Mouse (Mus musculus): ENCODE results near the gene Amz2. TPM values are rescaled to one million over a fixed set of nuclear protein-coding genes. Genes with fewer than 3 reads are reported as not detected.

Amz2 gene
- polyA plus RNA-seq, 1 experiment from 2014 or later, result 63.6 TPM

- H3K36me3 ChIP-seq (ENCODE audit: control insufficient read depth, insufficient read depth, low read length), result peaks cover 24% of the 10 kb centered on the region
- H3K27me3 ChIP-seq (ENCODE audit: control insufficient read depth, insufficient read depth, low read length), result no peaks in the 10 kb centered on the region
- no peak overlapping the region for H3K27ac ChIP-seq (replicated peaks; ENCODE audit: low read depth, low read length)
- no peak for DNase-seq
- H3K4me3 ChIP-seq (replicated peaks; ENCODE audit: low read depth, low read length), result no peak overlapping the region
- H3K9me3 ChIP-seq (ENCODE audit: control insufficient read depth, low read length), result no peaks in the 10 kb centered on the region
- H3K9ac ChIP-seq (replicated peaks; ENCODE audit: low read length), result no peak overlapping the region
- no peak overlapping the region for H3K4me2 ChIP-seq (ENCODE audit: low read length)
- no peaks in the 10 kb centered on the region for H3K4me1 ChIP-seq (ENCODE audit: control insufficient read depth, insufficient read depth, low read length)
- WGBS, result 70% methylated on average over 7 of the region's 7 CpGs
- no peak for ATAC-seq (ENCODE audit: low FRiP score, low TSS enrichment)
These were observed 34.0 kb upstream of the Amz2 start for GRCm38 (mm10) chr11:109391760-109392159.

GRCm38 (mm10) chr11:109392601-109393000 is 33.1 kb upstream of the Amz2 start:
- H3K9ac ChIP-seq (replicated peaks; ENCODE audit: low read length), result no peak overlapping the region
- no peak for DNase-seq
- H3K27me3 ChIP-seq (ENCODE audit: control insufficient read depth, insufficient read depth, low read length), result no peaks in the 10 kb centered on the region
- 91% methylated on average over 9 of the region's 9 CpGs for WGBS
- no peak overlapping the region for H3K27ac ChIP-seq (replicated peaks; ENCODE audit: low read depth, low read length)
- ATAC-seq (ENCODE audit: low FRiP score, low TSS enrichment), result no peak
- H3K4me3 ChIP-seq (replicated peaks; ENCODE audit: low read depth, low read length), result no peak overlapping the region
- H3K4me2 ChIP-seq (ENCODE audit: low read length), result no peak overlapping the region
- H3K9me3 ChIP-seq (ENCODE audit: control insufficient read depth, low read length), result no peaks in the 10 kb centered on the region
- H3K4me1 ChIP-seq (ENCODE audit: control insufficient read depth, insufficient read depth, low read length), result no peaks in the 10 kb centered on the region
- H3K36me3 ChIP-seq (ENCODE audit: control insufficient read depth, insufficient read depth, low read length), result peaks cover 31% of the 10 kb centered on the region

- H3K9ac ChIP-seq (replicated peaks; ENCODE audit: low read length), result no peak overlapping the region
- no peaks in the 10 kb centered on the region for H3K9me3 ChIP-seq (ENCODE audit: control insufficient read depth, low read length)
- ATAC-seq (ENCODE audit: low FRiP score, low TSS enrichment) (no peak), DNase-seq (no peak)
- H3K27me3 ChIP-seq (ENCODE audit: control insufficient read depth, insufficient read depth, low read length), result no peaks in the 10 kb centered on the region
- WGBS, result 94% methylated on average over 9 of the region's 9 CpGs
- H3K4me1 ChIP-seq (ENCODE audit: control insufficient read depth, insufficient read depth, low read length), result no peaks in the 10 kb centered on the region
- no peak overlapping the region for H3K4me3 ChIP-seq (replicated peaks; ENCODE audit: low read depth, low read length)
- no peak overlapping the region for H3K4me2 ChIP-seq (ENCODE audit: low read length)
- peaks cover 42% of the 10 kb centered on the region for H3K36me3 ChIP-seq (ENCODE audit: control insufficient read depth, insufficient read depth, low read length)
- no peak overlapping the region for H3K27ac ChIP-seq (replicated peaks; ENCODE audit: low read depth, low read length)
These were observed 31.0 kb upstream of the Amz2 start for GRCm38 (mm10) chr11:109394758-109395157.

- WGBS, result 90% methylated on average over 9 of the region's 9 CpGs
- no peaks in the 10 kb centered on the region for H3K4me1 ChIP-seq (ENCODE audit: control insufficient read depth, insufficient read depth, low read length)
These were observed 30.5 kb upstream of the Amz2 start for GRCm38 (mm10) chr11:109395291-109395690.

GRCm38 (mm10) chr11:109406431-109406830 is 19.3 kb upstream of the Amz2 start:
- H3K27me3 ChIP-seq (ENCODE audit: control insufficient read depth, insufficient read depth, low read length), result no peaks in the 10 kb centered on the region
- WGBS, result 87% methylated on average over 5 of the region's 5 CpGs
- ATAC-seq (ENCODE audit: low FRiP score, low TSS enrichment), result no peak
- H3K4me3 ChIP-seq (replicated peaks; ENCODE audit: low read depth, low read length), result no peak overlapping the region
- H3K9ac ChIP-seq (replicated peaks; ENCODE audit: low read length), result no peak overlapping the region
- H3K36me3 ChIP-seq (ENCODE audit: control insufficient read depth, insufficient read depth, low read length), result no peaks in the 10 kb centered on the region
- H3K4me1 ChIP-seq (ENCODE audit: control insufficient read depth, insufficient read depth, low read length), result no peaks in the 10 kb centered on the region
- no peaks in the 10 kb centered on the region for H3K9me3 ChIP-seq (ENCODE audit: control insufficient read depth, low read length)
- no peak overlapping the region for H3K4me2 ChIP-seq (ENCODE audit: low read length)
- H3K27ac ChIP-seq (replicated peaks; ENCODE audit: low read depth, low read length), result no peak overlapping the region
- DNase-seq, result no peak

More at GRCm38 (mm10) chr11:109395291-109395690, 30.5 kb upstream of the Amz2 start:
- no peak overlapping the region for H3K27ac ChIP-seq (replicated peaks; ENCODE audit: low read depth, low read length)
- H3K4me3 ChIP-seq (replicated peaks; ENCODE audit: low read depth, low read length), result no peak overlapping the region
- no peaks in the 10 kb centered on the region for H3K27me3 ChIP-seq (ENCODE audit: control insufficient read depth, insufficient read depth, low read length)
- no peak overlapping the region for H3K4me2 ChIP-seq (ENCODE audit: low read length)
- peaks cover 42% of the 10 kb centered on the region for H3K36me3 ChIP-seq (ENCODE audit: control insufficient read depth, insufficient read depth, low read length)
- H3K9ac ChIP-seq (replicated peaks; ENCODE audit: low read length), result no peak overlapping the region
- DNase-seq (no peak), ATAC-seq (ENCODE audit: low FRiP score, low TSS enrichment) (no peak)
- H3K9me3 ChIP-seq (ENCODE audit: control insufficient read depth, low read length), result no peaks in the 10 kb centered on the region

GRCm38 (mm10) chr11:109410197-109410980 is 15.4 kb upstream of the Amz2 start:
- no peak overlapping the region for H3K27ac ChIP-seq (replicated peaks; ENCODE audit: low read depth, low read length)
- no peaks in the 10 kb centered on the region for H3K36me3 ChIP-seq (ENCODE audit: control insufficient read depth, insufficient read depth, low read length)
- H3K4me3 ChIP-seq (replicated peaks; ENCODE audit: low read depth, low read length), result no peak overlapping the region
- no peak for DNase-seq
- no peaks in the 10 kb centered on the region for H3K27me3 ChIP-seq (ENCODE audit: control insufficient read depth, insufficient read depth, low read length)
- H3K9me3 ChIP-seq (ENCODE audit: control insufficient read depth, low read length), result no peaks in the 10 kb centered on the region
- no peak for ATAC-seq (ENCODE audit: low FRiP score, low TSS enrichment)
- H3K4me1 ChIP-seq (ENCODE audit: control insufficient read depth, insufficient read depth, low read length), result no peaks in the 10 kb centered on the region
- 91% methylated on average over 15 of the region's 15 CpGs for WGBS
- no peak overlapping the region for H3K4me2 ChIP-seq (ENCODE audit: low read length)
- H3K9ac ChIP-seq (replicated peaks; ENCODE audit: low read length), result no peak overlapping the region

- ATAC-seq (ENCODE audit: low FRiP score, low TSS enrichment) (no peak), DNase-seq (no peak)
- 92% methylated on average over 6 of the region's 6 CpGs for WGBS
- Histone ChIP-seq H3K9ac (replicated peaks; ENCODE audit: low read length) (no peak within 1 kb of the TSS), H3K4me1 (ENCODE audit: control insufficient read depth, insufficient read depth, low read length) (no peaks in the 10 kb centered on the region), H3K27ac (replicated peaks; ENCODE audit: low read depth, low read length) (no peak within 1 kb of the TSS), H3K4me2 (ENCODE audit: low read length) (no peak within 1 kb of the TSS), H3K36me3 (ENCODE audit: control insufficient read depth, insufficient read depth, low read length) (no peaks in the 10 kb centered on the region), H3K27me3 (ENCODE audit: control insufficient read depth, insufficient read depth, low read length) (no peaks in the 10 kb centered on the region), H3K9me3 (ENCODE audit: control insufficient read depth, low read length) (no peaks in the 10 kb centered on the region), H3K4me3 (replicated peaks; ENCODE audit: low read depth, low read length) (no peak within 1 kb of the TSS)
These were observed 12.1 kb upstream of the Amz2 start, which contains the start of gene 9930022D16Rik for GRCm38 (mm10) chr11:109413617-109414016. Gene 9930022D16Rik (plus strand): TSS chr11:109413917.

GRCm38 (mm10) chr11:109414802-109415201 is 10.9 kb upstream of the Amz2 start:
- Histone ChIP-seq H3K36me3 (ENCODE audit: control insufficient read depth, insufficient read depth, low read length) (no peaks in the 10 kb centered on the region), H3K4me3 (replicated peaks; ENCODE audit: low read depth, low read length) (no peak overlapping the region), H3K9me3 (ENCODE audit: control insufficient read depth, low read length) (no peaks in the 10 kb centered on the region), H3K9ac (replicated peaks; ENCODE audit: low read length) (no peak overlapping the region), H3K27me3 (ENCODE audit: control insufficient read depth, insufficient read depth, low read length) (no peaks in the 10 kb centered on the region), H3K4me2 (ENCODE audit: low read length) (no peak overlapping the region), H3K27ac (replicated peaks; ENCODE audit: low read depth, low read length) (no peak overlapping the region), H3K4me1 (ENCODE audit: control insufficient read depth, insufficient read depth, low read length) (no peaks in the 10 kb centered on the region)
- ATAC-seq (ENCODE audit: low FRiP score, low TSS enrichment), result no peak
- no peak for DNase-seq
- 90% methylated on average over 5 of the region's 5 CpGs for WGBS

Data from midbrain, embryonic 14.5 days (tissue).